Mouse (Mus musculus): ENCODE measurements around the gene Foxred1. TPM values are rescaled to one million over a fixed set of nuclear protein-coding genes. Genes with fewer than 3 reads are reported as not detected.

The Foxred1 gene
- polyA plus RNA-seq, 1 experiment from 2014 or later: 18.9 TPM

Other genes starting within 250 kb of the Foxred1 start
- 15.5 to 19.7 TPM (median 16.0 TPM) in 3 replicates for gene St3gal4, start 91.8 kb downstream of the Foxred1 start, polyA plus RNA-seq (2018)
- 19.9 to 24.5 TPM (median 20.4 TPM) in 3 replicates for gene Dcps, start 35.0 kb downstream of the Foxred1 start, polyA plus RNA-seq (2018)
- gene Srpr, start 10.9 kb downstream of the Foxred1 start, polyA plus RNA-seq (2018): 71.0 to 178 TPM (median 77.8 TPM) in 3 replicates
- gene Tirap, start 10.8 kb downstream of the Foxred1 start, polyA plus RNA-seq (2018): 8.9 to 11.6 TPM (median 10.0 TPM) in 3 replicates
- 11.8 to 21.7 TPM (median 12.3 TPM) in 3 replicates for gene Fam118b, start 56.8 kb upstream of the Foxred1 start, polyA plus RNA-seq (2018)
- gene Rpusd4, start 56.8 kb upstream of the Foxred1 start, polyA plus RNA-seq (2018): 9.9 to 17.8 TPM (median 16.3 TPM) in 3 replicates
- gene Cdon, start 210.1 kb upstream of the Foxred1 start, polyA plus RNA-seq (2018): 0.12 to 0.35 TPM (median 0.14 TPM) in 3 replicates